Mouse (Mus musculus) cerebellum, adult 2 months (tissue): ENCODE data around the gene Gipc3. TPM values are rescaled to one million over a fixed set of nuclear protein-coding genes. Genes with fewer than 3 reads are reported as not detected.

Experiments used
- DNase-seq, 2 experiments: peaks; one replicate each; pipeline ENCODE4 v3.0.0; 2021
- H3K27ac ChIP-seq: fragments of 200-500 bp; 2 replicates; pipeline ENCODE4 v1.5.1; 2012; ENCODE audit warnings: low read length, control low read depth, inconsistent platforms; ENCODE audit not compliant: insufficient read depth
- H3K27me3 ChIP-seq: fragments of 200-500 bp; 2 replicates; pipeline ENCODE4 v1.6.1; 2012; ENCODE audit warnings: inconsistent platforms, mild to moderate bottlenecking, low read length, moderate library complexity; ENCODE audit not compliant: control insufficient read depth, insufficient read depth
- H3K4me1 ChIP-seq: fragments of 200-500 bp; 2 replicates; pipeline ENCODE4 v1.6.1; 2011; ENCODE audit warnings: low read length; ENCODE audit not compliant: control insufficient read depth, insufficient read depth
- H3K4me3 ChIP-seq: fragments of 200-500 bp; replicated peaks from 2 replicates; pipeline ENCODE3; 2011; ENCODE audit warnings: mild to moderate bottlenecking, low read depth, low read length, control low read depth; ENCODE audit not compliant: insufficient read depth
- CTCF ChIP-seq: fragments of 200-500 bp; IDR thresholded peaks from 2 replicates; pipeline ENCODE4 v1.5.1; 2011; ENCODE audit warnings: low read depth, mild to moderate bottlenecking, control low read depth, low read length, moderate library complexity, borderline replicate concordance; ENCODE audit not compliant: insufficient read depth
- POLR2A ChIP-seq: fragments of 200-500 bp; IDR thresholded peaks from 2 replicates; pipeline ENCODE4 v1.6.1; 2011; ENCODE audit warnings: low read length, control low read depth, borderline replicate concordance; ENCODE audit not compliant: insufficient read depth
- WGBS: fragments of 180-500 bp; shearing (Covaris S2); methylation state at CpG from one replicate; pipeline ENCODE4 v1.1.7; 2018; 5-methylcytosine and 5-hydroxymethylcytosine counted together
- polyA plus RNA-seq: library from polyadenylated mRNA; depleted of rRNA; stranded (reverse); fragments of >200 nt; gene quantifications from 2 replicates; pipeline ENCODE4 v1.2.3, GENCODE M21; 2012

The Gipc3 gene
- polyA plus RNA-seq, 1 experiment, result 1.0 TPM

DNA sequence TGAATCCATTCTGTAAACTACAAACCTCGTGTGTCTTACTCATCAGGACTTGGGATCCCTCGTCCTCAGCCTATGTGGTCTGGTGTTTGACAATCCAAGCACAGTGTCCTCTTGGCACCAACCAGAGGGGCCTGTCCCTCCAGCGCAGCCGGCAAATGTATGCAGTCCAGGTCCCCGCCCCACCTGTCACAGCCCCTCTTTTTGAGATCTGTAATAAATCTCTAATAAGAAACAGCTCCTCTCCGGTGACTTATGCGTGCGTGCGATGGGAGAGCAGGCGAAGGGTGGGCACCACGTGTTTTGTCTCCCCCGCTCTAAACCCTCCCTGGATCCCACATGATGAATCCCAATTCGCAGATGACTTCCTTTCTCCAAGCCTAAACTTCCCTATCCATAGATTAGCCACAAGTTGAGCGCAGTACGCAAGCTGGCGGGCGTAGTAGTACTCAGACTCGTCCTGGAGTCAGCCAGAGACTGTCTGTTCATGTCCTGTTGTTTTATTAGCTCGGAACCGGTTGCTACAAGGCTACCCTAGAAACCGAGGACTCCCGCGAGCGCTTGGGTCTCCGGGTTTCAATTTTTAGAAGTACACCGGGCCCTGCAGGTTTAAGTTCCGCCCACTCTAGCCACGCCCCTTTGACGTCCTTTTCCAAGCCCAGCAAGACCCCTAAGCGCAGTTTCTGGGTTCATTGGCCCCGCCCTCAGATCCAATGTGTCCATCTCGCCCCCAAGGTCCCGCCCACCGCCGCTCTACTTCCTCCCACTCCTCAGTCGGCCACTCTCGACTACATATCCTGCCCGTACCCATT is 23.1 kb downstream of the Gipc3 start:
- Histone ChIP-seq H3K4me3 (peak overlapping the region; percentile 65), H3K27me3 (no peaks in the 10 kb centered on the region), H3K27ac (peak overlapping the region; percentile 30; the same call in 1 of the 2 replicates), H3K4me1 (peaks cover 17% of the 10 kb centered on the region; the same call in 1 of the 2 replicates)
- under 1% methylated on average over 38 of the region's 38 CpGs for WGBS
- no peak for TF ChIP-seq CTCF
- TF ChIP-seq POLR2A, result no peak; the same call in 1 of the 2 replicates
- peak in 1 of 2 experiments; percentile 43 for DNase-seq

DNA sequence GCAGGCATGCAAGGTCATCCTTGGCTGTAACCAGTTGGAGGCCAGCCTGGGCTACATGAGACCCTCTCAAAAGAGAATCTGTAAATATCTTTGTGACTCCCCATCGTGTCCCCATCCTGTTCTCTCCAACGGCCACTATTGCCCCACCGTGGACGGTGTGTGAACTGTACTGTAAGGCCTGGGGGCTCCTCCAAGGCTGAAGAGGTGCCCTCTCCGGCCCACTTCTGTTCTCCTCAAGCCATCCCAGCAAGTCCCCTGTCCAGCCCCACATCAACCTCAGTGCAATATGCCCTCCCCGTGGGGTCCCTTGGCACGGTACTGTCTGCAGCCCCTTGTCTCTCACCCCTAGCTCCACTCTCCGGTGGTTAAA is 23.8 kb downstream of the Gipc3 start:
- 9% methylated on average over 8 of the region's 8 CpGs for WGBS
- Histone ChIP-seq H3K27me3 (no peaks in the 10 kb centered on the region), H3K4me1 (peaks cover 17% of the 10 kb centered on the region; the same call in 1 of the 2 replicates), H3K27ac (no peak overlapping the region), H3K4me3 (no peak overlapping the region)
- DNase-seq, result peak in 1 of 2 experiments; percentile 44
- TF ChIP-seq POLR2A, result no peak
- TF ChIP-seq CTCF, result peak; percentile 32; the same call in 1 of the 2 replicates

DNA sequence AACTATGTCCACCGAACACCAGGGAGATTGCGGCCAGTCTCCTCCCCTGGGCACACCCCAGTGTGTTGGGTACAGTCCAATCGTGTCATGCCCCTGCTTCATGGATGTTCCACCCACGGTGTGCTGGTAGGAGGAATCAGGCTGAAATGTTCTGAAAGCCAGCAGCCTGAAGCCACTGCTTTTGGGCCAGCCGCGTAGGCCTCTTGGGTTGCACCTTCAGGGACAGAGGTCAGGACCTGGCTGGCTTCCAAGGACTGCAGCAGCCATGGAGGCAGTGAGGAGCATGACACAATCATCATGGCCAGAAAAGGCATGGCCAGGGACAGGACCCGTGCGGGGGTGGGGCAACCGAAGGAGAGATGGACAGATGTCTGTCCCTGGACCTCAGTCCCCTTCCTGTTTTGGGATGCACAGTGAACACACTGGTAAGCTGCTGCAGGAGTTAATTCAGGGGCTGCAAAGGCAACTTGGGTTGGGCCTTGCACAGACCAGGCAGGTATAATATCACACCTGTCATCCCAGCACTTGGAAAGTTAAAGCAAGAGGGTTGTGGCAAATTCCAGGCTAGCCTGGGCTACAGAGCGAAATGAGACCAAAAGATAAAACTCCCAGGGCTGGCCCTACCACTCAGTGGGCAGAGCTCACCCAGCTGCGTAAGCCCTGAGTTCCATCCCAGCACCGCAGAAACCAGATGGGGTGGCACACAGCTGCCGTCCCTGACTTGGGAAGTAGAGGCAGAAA is 24.3 kb downstream of the Gipc3 start:
- TF ChIP-seq POLR2A (no peak), CTCF (no peak)
- 57% methylated on average over 13 of the region's 13 CpGs for WGBS
- Histone ChIP-seq H3K4me1 (peaks cover 17% of the 10 kb centered on the region; the same call in 1 of the 2 replicates), H3K27ac (no peak overlapping the region), H3K27me3 (no peaks in the 10 kb centered on the region), H3K4me3 (no peak overlapping the region)
- DNase-seq, result peak in 1 of 2 experiments; percentile 50

DNA sequence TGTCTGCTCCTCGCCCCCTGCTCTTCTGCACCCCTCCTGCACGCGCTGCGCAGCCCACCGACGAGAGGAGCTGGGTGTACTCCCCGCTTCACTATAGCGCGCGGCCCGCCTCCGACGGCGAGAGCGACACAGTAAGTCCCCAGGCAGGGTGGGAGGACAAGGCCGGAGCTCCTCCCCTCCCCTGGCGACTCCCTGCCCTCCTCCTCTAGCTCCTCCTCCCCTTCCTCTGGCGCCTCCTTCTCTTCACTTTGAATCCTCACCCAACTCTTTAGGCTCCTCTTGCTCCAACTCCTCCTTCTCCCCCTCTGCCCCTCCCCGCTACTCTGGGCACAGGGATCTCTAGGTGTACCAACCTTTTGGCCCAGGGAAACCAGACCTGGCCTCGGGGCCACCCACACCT is 25.8 kb downstream of the Gipc3 start:
- Histone ChIP-seq H3K27ac (no peak overlapping the region), H3K27me3 (no peaks in the 10 kb centered on the region), H3K4me3 (no peak overlapping the region), H3K4me1 (peaks cover 17% of the 10 kb centered on the region; the same call in 1 of the 2 replicates)
- peak in 1 of 2 experiments; percentile 38 for DNase-seq
- TF ChIP-seq POLR2A (no peak), CTCF (no peak)
- 32% methylated on average over 20 of the region's 20 CpGs for WGBS

DNA sequence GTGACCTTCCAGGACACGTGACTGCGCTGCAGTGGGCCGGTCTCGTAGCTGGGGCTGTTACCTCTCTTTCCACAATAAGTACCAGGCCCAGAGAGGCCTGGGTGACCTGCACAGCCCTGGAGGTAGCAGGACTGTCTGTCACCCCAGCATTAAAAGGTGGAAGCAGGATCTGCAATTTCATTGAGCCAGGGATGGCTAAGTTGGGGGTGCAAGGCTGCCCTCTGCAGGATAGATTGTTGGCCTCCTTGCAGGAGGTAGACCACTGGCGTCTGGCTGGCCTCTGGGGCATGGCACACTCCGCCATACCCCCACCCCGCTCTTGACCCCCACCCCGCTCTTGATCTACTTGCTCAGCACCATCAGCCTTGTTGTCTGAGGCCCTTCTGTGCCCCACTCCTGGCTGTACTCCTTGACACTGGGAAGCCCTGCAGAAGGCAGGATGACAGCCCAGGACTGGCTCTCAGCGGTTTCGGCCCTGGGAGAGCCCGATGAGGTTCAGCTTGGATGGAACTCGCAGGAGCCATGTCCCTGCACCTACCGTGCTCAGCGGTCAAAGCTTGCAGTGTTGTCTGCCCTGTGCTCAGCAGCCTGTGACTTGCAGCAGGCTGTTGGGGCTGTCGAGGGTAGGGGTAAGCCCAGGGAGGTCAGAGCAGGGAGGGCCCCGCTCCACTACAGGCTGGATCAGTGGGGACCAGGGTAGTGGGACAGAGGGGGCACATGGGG is 26.6 kb downstream of the Gipc3 start:
- Histone ChIP-seq H3K27ac (no peak overlapping the region), H3K27me3 (no peaks in the 10 kb centered on the region), H3K4me1 (peaks cover 17% of the 10 kb centered on the region; the same call in 1 of the 2 replicates), H3K4me3 (no peak overlapping the region)
- WGBS, result 40% methylated on average over 16 of the region's 16 CpGs
- TF ChIP-seq POLR2A, result no peak
- peak; percentile 54; the same call in 1 of the 2 replicates for TF ChIP-seq CTCF
- peak; percentile 44 to 58 for DNase-seq

DNA sequence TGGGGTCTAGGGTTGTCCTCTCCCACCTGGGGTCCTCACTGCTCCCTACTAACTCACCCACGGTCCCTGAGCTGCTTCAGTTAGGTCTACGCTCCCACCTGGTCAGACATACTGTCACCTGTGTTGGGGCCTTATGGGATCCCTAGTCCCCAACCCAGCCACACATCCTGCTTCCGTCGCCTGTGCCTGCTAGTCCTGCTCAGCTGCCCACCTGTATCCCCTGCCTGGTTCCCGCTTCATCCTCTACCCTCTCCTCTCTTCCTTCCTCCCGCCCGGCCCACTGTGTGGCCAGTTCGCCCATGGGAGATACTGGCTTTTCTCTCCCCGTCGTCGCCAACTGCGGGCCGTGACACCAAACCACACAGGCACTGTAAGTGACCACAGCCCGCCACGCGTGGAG is 27.5 kb downstream of the Gipc3 start:
- no peaks in the 10 kb centered on the region for H3K27me3 ChIP-seq
- TF ChIP-seq POLR2A (no peak), CTCF (no peak)
- no peak for DNase-seq
- 94% methylated on average over 16 of the region's 16 CpGs for WGBS
- H3K27ac ChIP-seq, result no peak overlapping the region
- H3K4me3 ChIP-seq, result no peak overlapping the region
- peaks cover 17% of the 10 kb centered on the region; the same call in 1 of the 2 replicates for H3K4me1 ChIP-seq

DNA sequence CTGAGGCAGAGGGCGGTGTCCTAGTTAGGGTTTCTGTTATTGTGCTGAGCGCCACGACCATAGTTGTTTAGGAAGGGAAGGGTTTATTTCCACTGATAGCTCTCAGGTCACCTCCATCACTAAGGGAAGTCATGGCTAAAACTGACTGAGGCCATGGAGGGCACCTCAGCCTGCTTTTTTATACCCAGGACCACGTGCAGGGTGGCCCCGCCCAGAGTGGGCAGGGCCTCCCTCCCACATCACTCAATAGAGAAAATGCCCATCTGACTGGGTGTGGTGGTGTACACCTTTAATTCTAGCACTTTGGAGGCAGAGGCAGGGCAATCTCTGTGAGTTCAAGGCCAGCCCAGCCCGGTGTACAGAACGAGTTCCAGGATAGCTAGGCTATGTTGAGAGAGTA is 28.9 kb downstream of the Gipc3 start:
- Histone ChIP-seq H3K27ac (no peak overlapping the region), H3K4me3 (no peak overlapping the region), H3K4me1 (peaks cover 10% of the 10 kb centered on the region; the same call in 1 of the 2 replicates), H3K27me3 (no peaks in the 10 kb centered on the region)
- no peak for DNase-seq
- no peak for TF ChIP-seq CTCF
- TF ChIP-seq POLR2A, result no peak
- 79% methylated on average over 7 of the region's 7 CpGs for WGBS
